Mouse (Mus musculus) midbrain, postnatal 0 days (tissue): Measurements from ENCODE around the gene Atg101. TPM values are rescaled to one million over a fixed set of nuclear protein-coding genes. Genes with fewer than 3 reads are reported as not detected.
A peak's percentile ranks its signal among the peaks of the same experiment; 100 is the strongest.

Experiments used
- ATAC-seq: fragments of 200-750 bp; cut with Nextera tagmentation; 2 replicates; pipeline ENCODE4 v1.8.0; 2017; ENCODE audit warnings: moderate number of reproducible peaks, mild to moderate bottlenecking, moderate TSS enrichment, moderate library complexity; ENCODE audit not compliant: low FRiP score
- DNase-seq: peaks from one replicate; pipeline ENCODE4 v3.0.0-alpha.2; 2015; ENCODE audit warnings: low spot score
- H3K27ac ChIP-seq: fragments of 300-500 bp; sonication (generic); 2 replicates; pipeline ENCODE4 v1.5.1; 2014; ENCODE audit warnings: low read depth, mild to moderate bottlenecking, low read length, mixed read lengths
- H3K27me3 ChIP-seq: fragments of 300-500 bp; sonication (generic); 2 replicates; pipeline ENCODE4 v1.6.1; 2014; ENCODE audit warnings: low read length, control low read depth, mixed read lengths; ENCODE audit not compliant: insufficient read depth
- H3K36me3 ChIP-seq: fragments of 300-500 bp; sonication (generic); 2 replicates; pipeline ENCODE4 v1.6.1; 2014; ENCODE audit warnings: low read length, control low read depth, mixed read lengths; ENCODE audit not compliant: insufficient read depth
- H3K4me1 ChIP-seq: fragments of 300-500 bp; sonication (generic); 2 replicates; pipeline ENCODE4 v1.6.1; 2014; ENCODE audit warnings: mild to moderate bottlenecking, control low read depth, antibody characterized with exemption, low read length, mixed read lengths; ENCODE audit not compliant: insufficient read depth
- H3K4me2 ChIP-seq: fragments of 300-500 bp; sonication (generic); 2 replicates; pipeline ENCODE4 v1.6.1; 2014; ENCODE audit warnings: low read depth, mild to moderate bottlenecking, low read length, mixed read lengths; ENCODE audit not compliant: poor library complexity, severe bottlenecking
- H3K4me3 ChIP-seq: fragments of 300-500 bp; sonication (generic); 2 replicates; pipeline ENCODE4 v1.5.1; 2014; ENCODE audit warnings: low read depth, mild to moderate bottlenecking, low read length, moderate library complexity
- H3K9ac ChIP-seq: fragments of 300-500 bp; sonication (generic); replicated peaks from 2 replicates; pipeline ENCODE4 v1.6.1; 2014; ENCODE audit warnings: mild to moderate bottlenecking, low read length, moderate library complexity, mixed read lengths; ENCODE audit not compliant: poor library complexity, severe bottlenecking
- H3K9me3 ChIP-seq: fragments of 300-500 bp; sonication (generic); 2 replicates; pipeline ENCODE4 v1.6.1; 2016; ENCODE audit warnings: low read length, control low read depth
- CTCF ChIP-seq: IDR thresholded peaks from 2 replicates; pipeline ENCODE4 v1.5.1; 2016; ENCODE audit warnings: antibody characterized with exemption, mild to moderate bottlenecking
- WGBS: fragments of 180-500 bp; shearing (Covaris S2); extraction: QIAGEN DNeasy Blood & Tissue Kit; methylation state at CpG from one replicate; pipeline ENCODE4 v1.1.7; 2014; 5-methylcytosine and 5-hydroxymethylcytosine counted together
- polyA plus RNA-seq: library from polyadenylated mRNA; unstranded; fragments of >200 nt; fragmentation: Nextera tagmentation; extraction: Ambion mirVana; gene quantifications from 2 replicates; pipeline ENCODE4 v1.2.1, GENCODE M21; 2015
- total RNA-seq: library from RNA; depleted of rRNA; stranded (reverse); fragments of >200 nt; gene quantifications from 2 replicates; pipeline ENCODE4 v1.2.3, GENCODE M21; 2014

Atg101 gene
- total and polyA plus RNA-seq, 2 experiments from 2014 or later = 33.5 to 74.2 TPM

GRCm38 (mm10) chr15:101238885-101239511, 45.1 kb upstream of the Atg101 start:
- Histone ChIP-seq H3K4me3 (peak overlapping the region; percentile 21), H3K4me2 (peak overlapping the region; percentile 37), H3K27ac (no peak overlapping the region), H3K36me3 (no peaks in the 10 kb centered on the region), H3K4me1 (no peaks in the 10 kb centered on the region; the same call in 1 of the 2 replicates), H3K9me3 (no peaks in the 10 kb centered on the region), H3K9ac (peak overlapping the region; percentile 29; the same call in 1 of the 2 replicates), H3K27me3 (no peaks in the 10 kb centered on the region)
- ATAC-seq (peak; percentile 48; the same call in 1 of the 2 replicates), DNase-seq (peak; percentile 70)
- peak; percentile 75 for TF ChIP-seq CTCF
- WGBS = 6% methylated on average over 28 of the region's 28 CpGs

GRCm38 (mm10) chr15:101239821-101240220, 44.3 kb upstream of the Atg101 start:
- Histone ChIP-seq H3K9ac (no peak overlapping the region), H3K27me3 (no peaks in the 10 kb centered on the region), H3K4me3 (no peak overlapping the region), H3K4me2 (no peak overlapping the region), H3K4me1 (no peaks in the 10 kb centered on the region; the same call in 1 of the 2 replicates), H3K36me3 (no peaks in the 10 kb centered on the region), H3K9me3 (no peaks in the 10 kb centered on the region), H3K27ac (no peak overlapping the region)
- no peak for DNase-seq
- WGBS = 69% methylated on average over 8 of the region's 8 CpGs
- no peak for TF ChIP-seq CTCF
- ATAC-seq = no peak

- Histone ChIP-seq H3K9me3 (no peaks in the 10 kb centered on the region), H3K27me3 (no peaks in the 10 kb centered on the region), H3K27ac (no peak overlapping the region), H3K4me1 (no peaks in the 10 kb centered on the region; the same call in 1 of the 2 replicates), H3K36me3 (no peaks in the 10 kb centered on the region), H3K4me2 (peak overlapping the region; percentile 45), H3K4me3 (peak overlapping the region; percentile 22), H3K9ac (no peak overlapping the region)
- DNase-seq = peak; percentile 91
- peak; percentile 93 for TF ChIP-seq CTCF
- ATAC-seq = peak; percentile 70
- WGBS = 9% methylated on average over 10 of the region's 10 CpGs
These were observed 43.3 kb upstream of the Atg101 start for GRCm38 (mm10) chr15:101240799-101241204.

- no peak overlapping the region for H3K27ac ChIP-seq
- H3K9ac ChIP-seq = no peak overlapping the region
- WGBS = 60% methylated on average over 9 of the region's 9 CpGs
These were observed 42.8 kb upstream of the Atg101 start for GRCm38 (mm10) chr15:101241236-101241635.

GRCm38 (mm10) chr15:101241853-101242252, 42.2 kb upstream of the Atg101 start:
- 80% methylated on average over 9 of the region's 9 CpGs for WGBS
- H3K27ac ChIP-seq = no peak overlapping the region
- no peaks in the 10 kb centered on the region for H3K36me3 ChIP-seq
- H3K9ac ChIP-seq = no peak overlapping the region
- DNase-seq (no peak), ATAC-seq (no peak)
- H3K4me2 ChIP-seq = no peak overlapping the region
- H3K9me3 ChIP-seq = no peaks in the 10 kb centered on the region
- no peaks in the 10 kb centered on the region for H3K27me3 ChIP-seq
- no peak overlapping the region for H3K4me3 ChIP-seq
- no peaks in the 10 kb centered on the region; the same call in 1 of the 2 replicates for H3K4me1 ChIP-seq
- no peak for TF ChIP-seq CTCF

More at GRCm38 (mm10) chr15:101241236-101241635, 42.8 kb upstream of the Atg101 start:
- no peak for ATAC-seq
- no peaks in the 10 kb centered on the region; the same call in 1 of the 2 replicates for H3K4me1 ChIP-seq
- no peaks in the 10 kb centered on the region for H3K27me3 ChIP-seq
- H3K9me3 ChIP-seq = no peaks in the 10 kb centered on the region
- peak overlapping the region; percentile 45 for H3K4me2 ChIP-seq
- DNase-seq = no peak
- no peak overlapping the region; the same call in 1 of the 2 replicates for H3K4me3 ChIP-seq
- no peak for TF ChIP-seq CTCF
- H3K36me3 ChIP-seq = no peaks in the 10 kb centered on the region

GRCm38 (mm10) chr15:101242645-101243044, 41.4 kb upstream of the Atg101 start:
- Histone ChIP-seq H3K36me3 (no peaks in the 10 kb centered on the region), H3K27ac (no peak overlapping the region), H3K4me1 (no peaks in the 10 kb centered on the region; the same call in none of the 2 replicates), H3K9ac (no peak overlapping the region), H3K4me2 (no peak overlapping the region), H3K27me3 (no peaks in the 10 kb centered on the region), H3K9me3 (no peaks in the 10 kb centered on the region), H3K4me3 (no peak overlapping the region)
- no peak for ATAC-seq
- no peak for DNase-seq
- WGBS = 20% methylated on average over 8 of the region's 8 CpGs
- peak; percentile 15; the same call in 1 of the 2 replicates for TF ChIP-seq CTCF
